Mouse (Mus musculus): ENCODE data around the gene Mettl6.

- no peak for TF ChIP-seq CTCF (conservative IDR thresholded peaks at IDR 0.05; ENCODE audit: insufficient read depth, insufficient read length, low read depth, low read length)
- TF ChIP-seq POLR2A (IDR thresholded peaks at IDR 0.05; ENCODE audit: low read depth, low read length): no peak
Observed at GRCm38 (mm10) chr14:31486465-31486864, 8.4 kb downstream of the Mettl6 start.

All from kidney, adult 2 months (tissue).